Mouse (Mus musculus) forebrain, embryonic 15.5 days (tissue): Measurements from ENCODE around the gene Abi2. TPM values are rescaled to one million over a fixed set of nuclear protein-coding genes. Genes with fewer than 3 reads are reported as not detected.
"Not testable (repeated sequence)": the region's sequence is repeated elsewhere in the genome, so short reads cannot be mapped to it uniquely, and the experiment has no call there.

Experiments used
- ATAC-seq: fragments of 200-750 bp; cut with Nextera tagmentation; replicated peaks from 2 replicates; pipeline ENCODE4 v1.8.0; 2017; ENCODE audit warnings: mild to moderate bottlenecking, moderate TSS enrichment, moderate library complexity
- H3K27ac ChIP-seq: fragments of 300-500 bp; sonication (generic); replicated peaks from 2 replicates; pipeline ENCODE4 v1.5.1; 2015; ENCODE audit warnings: mild to moderate bottlenecking, inconsistent platforms
- H3K27me3 ChIP-seq: fragments of 300-500 bp; sonication (generic); 2 replicates; pipeline ENCODE4 v1.6.1; 2015; ENCODE audit warnings: inconsistent platforms
- H3K36me3 ChIP-seq: fragments of 300-500 bp; sonication (generic); 2 replicates; pipeline ENCODE4 v1.6.1; 2015; ENCODE audit warnings: mild to moderate bottlenecking, inconsistent platforms
- H3K4me1 ChIP-seq: fragments of 300-500 bp; sonication (generic); 2 replicates; pipeline ENCODE4 v1.6.1; 2015; ENCODE audit warnings: inconsistent platforms
- H3K4me2 ChIP-seq: fragments of 300-500 bp; sonication (generic); replicated peaks from 2 replicates; pipeline ENCODE4 v1.6.1; 2015; ENCODE audit warnings: mild to moderate bottlenecking, inconsistent platforms
- H3K4me3 ChIP-seq: fragments of 300-500 bp; sonication (generic); 2 replicates; pipeline ENCODE4 v1.5.1; 2015; ENCODE audit warnings: mild to moderate bottlenecking, inconsistent platforms
- H3K9ac ChIP-seq: fragments of 300-500 bp; sonication (generic); replicated peaks from 2 replicates; pipeline ENCODE4 v1.6.1; 2015; ENCODE audit warnings: mild to moderate bottlenecking, inconsistent platforms
- H3K9me3 ChIP-seq: fragments of 300-500 bp; sonication (generic); 2 replicates; pipeline ENCODE4 v1.6.1; 2016; ENCODE audit warnings: inconsistent platforms
- WGBS: fragments of 180-500 bp; shearing (Covaris S2); methylation state at CpG from one replicate; pipeline ENCODE4 v1.1.7; 2015; ENCODE audit warnings: mixed read lengths; 5-methylcytosine and 5-hydroxymethylcytosine counted together
- polyA plus RNA-seq: library from polyadenylated mRNA; unstranded; fragments of >200 nt; fragmentation: Nextera tagmentation; extraction: Ambion mirVana; gene quantifications from 2 replicates; pipeline ENCODE4 v1.2.1, GENCODE M21; 2015

Gene Abi2
- polyA plus RNA-seq, 1 experiment from 2014 or later = 68.9 TPM

GRCm38 (mm10) chr1:60432497-60432896 is 23.1 kb downstream of the Abi2 start:
- Histone ChIP-seq H3K4me2 (no peak overlapping the region), H3K9ac (no peak overlapping the region), H3K27me3 (no peaks in the 10 kb centered on the region), H3K9me3 (no peaks in the 10 kb centered on the region), H3K27ac (no peak overlapping the region), H3K4me3 (no peak overlapping the region), H3K36me3 (0 out of 2 replicates have a peak, but pooled peaks cover 3% of the 10 kb centered on the region), H3K4me1 (no peaks in the 10 kb centered on the region)
- ATAC-seq = no peak
- WGBS = 18% methylated on average over 1 of the region's 1 CpGs

GRCm38 (mm10) chr1:60441438-60441837 is 32.0 kb downstream of the Abi2 start:
- not testable (repeated sequence) for H3K9ac ChIP-seq, H3K27ac ChIP-seq, H3K4me3 ChIP-seq, H3K36me3 ChIP-seq, ATAC-seq, H3K4me1 ChIP-seq, H3K4me2 ChIP-seq, H3K9me3 ChIP-seq, H3K27me3 ChIP-seq
- 76% methylated on average over 5 of the region's 5 CpGs for WGBS

GRCm38 (mm10) chr1:60447067-60447466 is 37.6 kb downstream of the Abi2 start:
- peaks cover 28% of the 10 kb centered on the region for H3K36me3 ChIP-seq
- H3K27me3 ChIP-seq = no peaks in the 10 kb centered on the region
- no peak for ATAC-seq
- H3K4me3 ChIP-seq = no peak overlapping the region
- no peaks in the 10 kb centered on the region for H3K4me1 ChIP-seq
- no peak overlapping the region for H3K4me2 ChIP-seq
- no peak overlapping the region for H3K9ac ChIP-seq
- H3K27ac ChIP-seq = no peak overlapping the region
- 92% methylated on average over 12 of the region's 12 CpGs for WGBS
- H3K9me3 ChIP-seq = no peaks in the 10 kb centered on the region

- Histone ChIP-seq H3K36me3 (peaks cover 34% of the 10 kb centered on the region), H3K9me3 (no peaks in the 10 kb centered on the region), H3K4me2 (no peak overlapping the region), H3K9ac (no peak overlapping the region), H3K27ac (no peak overlapping the region), H3K4me1 (no peaks in the 10 kb centered on the region), H3K4me3 (no peak overlapping the region), H3K27me3 (no peaks in the 10 kb centered on the region)
- 36% methylated on average over 1 of the region's 1 CpGs for WGBS
- ATAC-seq = no peak
Observed at GRCm38 (mm10) chr1:60449896-60450295, 40.5 kb downstream of the Abi2 start.

- Histone ChIP-seq H3K27ac (no peak overlapping the region), H3K36me3 (peaks cover 12% of the 10 kb centered on the region; the same call in 1 of the 2 replicates), H3K9me3 (no peaks in the 10 kb centered on the region), H3K9ac (no peak overlapping the region), H3K4me1 (no peaks in the 10 kb centered on the region), H3K27me3 (no peaks in the 10 kb centered on the region), H3K4me2 (no peak overlapping the region), H3K4me3 (no peak overlapping the region)
- ATAC-seq = no peak
- WGBS = 91% methylated on average over 1 of the region's 1 CpGs
Observed at GRCm38 (mm10) chr1:60460623-60461022, 51.2 kb downstream of the Abi2 start.

- no peaks in the 10 kb centered on the region for H3K4me1 ChIP-seq
- H3K9me3 ChIP-seq = no peaks in the 10 kb centered on the region
- H3K27ac ChIP-seq = no peak overlapping the region
- H3K9ac ChIP-seq = no peak overlapping the region
- H3K36me3 ChIP-seq = peaks cover 15% of the 10 kb centered on the region
- no peaks in the 10 kb centered on the region for H3K27me3 ChIP-seq
- 78% methylated on average over 2 of the region's 2 CpGs for WGBS
- no peak for ATAC-seq
- no peak overlapping the region for H3K4me3 ChIP-seq
- H3K4me2 ChIP-seq = no peak overlapping the region
Observed at GRCm38 (mm10) chr1:60469491-60469890, 60.1 kb downstream of the Abi2 start.

- no peaks in the 10 kb centered on the region for H3K4me1 ChIP-seq
- no peak for ATAC-seq
- peaks cover 13% of the 10 kb centered on the region for H3K36me3 ChIP-seq
- no peak overlapping the region for H3K9ac ChIP-seq
- H3K4me2 ChIP-seq = no peak overlapping the region
- no peak overlapping the region for H3K27ac ChIP-seq
- no peaks in the 10 kb centered on the region for H3K9me3 ChIP-seq
- 90% methylated on average over 7 of the region's 7 CpGs for WGBS
- no peak overlapping the region for H3K4me3 ChIP-seq
- no peaks in the 10 kb centered on the region for H3K27me3 ChIP-seq
Observed at GRCm38 (mm10) chr1:60470541-60470940, 61.1 kb downstream of the Abi2 start.

- Histone ChIP-seq H3K27me3 (no peaks in the 10 kb centered on the region), H3K4me1 (peaks cover 3% of the 10 kb centered on the region; the same call in 1 of the 2 replicates), H3K36me3 (peaks cover 25% of the 10 kb centered on the region; the same call in 1 of the 2 replicates), H3K4me3 (no peak overlapping the region), H3K9me3 (no peaks in the 10 kb centered on the region), H3K27ac (no peak overlapping the region), H3K9ac (no peak overlapping the region), H3K4me2 (no peak overlapping the region)
- 32% methylated on average over 1 of the region's 1 CpGs for WGBS
- ATAC-seq = no peak
Observed at GRCm38 (mm10) chr1:60481561-60481960, 72.1 kb downstream of the Abi2 start.

- 98% methylated on average over 1 of the region's 1 CpGs for WGBS
- Histone ChIP-seq H3K4me3 (no peak overlapping the region), H3K9ac (no peak overlapping the region), H3K4me2 (no peak overlapping the region), H3K27ac (no peak overlapping the region), H3K9me3 (no peaks in the 10 kb centered on the region), H3K27me3 (no peaks in the 10 kb centered on the region), H3K4me1 (peaks cover 3% of the 10 kb centered on the region; the same call in 1 of the 2 replicates), H3K36me3 (peaks cover 17% of the 10 kb centered on the region)
- no peak for ATAC-seq
Observed at GRCm38 (mm10) chr1:60482881-60483280, 73.5 kb downstream of the Abi2 start.

- no peak overlapping the region for H3K4me2 ChIP-seq
- H3K9ac ChIP-seq = no peak overlapping the region
- no peaks in the 10 kb centered on the region for H3K27me3 ChIP-seq
- no peak for ATAC-seq
- no peak overlapping the region for H3K27ac ChIP-seq
- H3K36me3 ChIP-seq = peaks cover 22% of the 10 kb centered on the region
- 74% methylated on average over 3 of the region's 3 CpGs for WGBS
- H3K9me3 ChIP-seq = no peaks in the 10 kb centered on the region
- H3K4me1 ChIP-seq = no peaks in the 10 kb centered on the region
- no peak overlapping the region for H3K4me3 ChIP-seq
Observed at GRCm38 (mm10) chr1:60485649-60486048, 76.2 kb downstream of the Abi2 start.

GRCm38 (mm10) chr1:60488635-60489034 is 79.2 kb downstream of the Abi2 start:
- no peaks in the 10 kb centered on the region for H3K4me1 ChIP-seq
- WGBS = 87% methylated on average over 8 of the region's 8 CpGs
- H3K4me3 ChIP-seq = no peak overlapping the region
- H3K27me3 ChIP-seq = no peaks in the 10 kb centered on the region
- no peaks in the 10 kb centered on the region for H3K9me3 ChIP-seq
- H3K9ac ChIP-seq = no peak overlapping the region
- H3K4me2 ChIP-seq = no peak overlapping the region
- H3K36me3 ChIP-seq = peaks cover 39% of the 10 kb centered on the region
- no peak overlapping the region for H3K27ac ChIP-seq
- ATAC-seq = no peak

GRCm38 (mm10) chr1:60489660-60490059 is 80.2 kb downstream of the Abi2 start:
- Histone ChIP-seq H3K4me2 (no peak overlapping the region), H3K4me1 (no peaks in the 10 kb centered on the region), H3K9me3 (no peaks in the 10 kb centered on the region), H3K27me3 (no peaks in the 10 kb centered on the region), H3K9ac (no peak overlapping the region), H3K36me3 (peaks cover 45% of the 10 kb centered on the region), H3K27ac (no peak overlapping the region), H3K4me3 (no peak overlapping the region)
- no peak; the same call in 1 of the 2 replicates for ATAC-seq
- WGBS = 97% methylated on average over 2 of the region's 2 CpGs

- no peak overlapping the region for H3K9ac ChIP-seq
- no peaks in the 10 kb centered on the region for H3K9me3 ChIP-seq
- no peak overlapping the region for H3K27ac ChIP-seq
- peaks cover 51% of the 10 kb centered on the region for H3K36me3 ChIP-seq
- H3K4me1 ChIP-seq = no peaks in the 10 kb centered on the region
- no peak overlapping the region for H3K4me3 ChIP-seq
- no peaks in the 10 kb centered on the region for H3K27me3 ChIP-seq
- H3K4me2 ChIP-seq = no peak overlapping the region
- 73% methylated on average over 4 of the region's 4 CpGs for WGBS
- no peak for ATAC-seq
Observed at GRCm38 (mm10) chr1:60490510-60490909, 81.1 kb downstream of the Abi2 start.
